Mouse (Mus musculus) ES-Bruce4 (cell line): ENCODE measurements around the gene Lrmda.

Experiments used
- CTCF ChIP-seq: IDR thresholded peaks from one replicate; pipeline ENCODE4 v1.8.1; 2011; ENCODE audit warnings: low read depth, low read length
- EP300 ChIP-seq: IDR thresholded peaks from 2 replicates; pipeline ENCODE4 v1.6.1; 2011; ENCODE audit warnings: low read depth, low read length; ENCODE audit not compliant: insufficient read depth
- POLR2A ChIP-seq: IDR thresholded peaks from one replicate; pipeline ENCODE4 v1.8.1; 2011; ENCODE audit warnings: low read length; ENCODE audit not compliant: insufficient read depth

- TF ChIP-seq POLR2A (no peak), CTCF (no peak), EP300 (no peak)
These were observed 558.0 kb downstream of the Lrmda start for GRCm38 (mm10) chr14:22577411-22578037.
